Mouse (Mus musculus) CH12.LX (cell line): Measurements from ENCODE around the gene Ctsw. TPM values are rescaled to one million over a fixed set of nuclear protein-coding genes. Genes with fewer than 3 reads are reported as not detected.

Experiments used
- DNase-seq: peaks from one replicate; pipeline ENCODE4 v3.0.0-alpha.2; 2013; ENCODE audit errors: extremely low read depth
- H3K27ac ChIP-seq: 2 replicates; pipeline ENCODE4 v1.5.1; 2012; ENCODE audit warnings: low read depth, mild to moderate bottlenecking, control low read depth, moderate library complexity; ENCODE audit not compliant: insufficient read depth
- H3K27me3 ChIP-seq: replicated peaks from 2 replicates; pipeline ENCODE3; 2012; ENCODE audit warnings: inconsistent platforms
- H3K36me3 ChIP-seq, 2 experiments: replicated peaks in 1 of 2; 2 replicates each; pipeline versions ENCODE3 to v1.6.1; 2012; ENCODE audit warnings: inconsistent platforms in 1 of 2, low read length in 1 of 2, mild to moderate bottlenecking in 1 of 2, mixed read lengths in 1 of 2, moderate library complexity in 1 of 2; ENCODE audit not compliant: control insufficient read depth in 1 of 2, insufficient read depth in 1 of 2
- H3K4me1 ChIP-seq, 2 experiments: 2 replicates each; pipeline ENCODE4 v1.6.1; 2012; ENCODE audit warnings: inconsistent platforms in 1 of 2, moderate library complexity in 1 of 2; ENCODE audit not compliant: insufficient read depth in 2 of 2, control insufficient read depth in 1 of 2
- H3K4me2 ChIP-seq: 2 replicates; pipeline ENCODE4 v1.6.1; 2012; ENCODE audit warnings: low read depth, mild to moderate bottlenecking, control low read depth; ENCODE audit not compliant: poor library complexity, insufficient read depth, severe bottlenecking
- H3K4me3 ChIP-seq, 3 experiments: fragments of 150-350 bp in 1 of 3; sonication (generic) in 1 of 3; replicated peaks in 1 of 3; 2 replicates each; pipeline versions ENCODE3 to v1.5.1; 2011 to 2012; ENCODE audit warnings: low read depth in 2 of 3, low read length in 2 of 3, mild to moderate bottlenecking in 2 of 3, moderate library complexity in 2 of 3, control low read depth in 1 of 3, improper control_type of control experiment in 1 of 3, inconsistent platforms in 1 of 3, mixed read lengths in 1 of 3; ENCODE audit not compliant: poor library complexity in 1 of 3
- H3K79me2 ChIP-seq: replicated peaks from 2 replicates; pipeline ENCODE4 v1.6.1; 2012; ENCODE audit warnings: mild to moderate bottlenecking, moderate library complexity; ENCODE audit not compliant: control insufficient read depth, poor library complexity, insufficient read depth, severe bottlenecking; ENCODE audit errors: extremely low read depth
- H3K9ac ChIP-seq: 2 replicates; pipeline ENCODE4 v1.6.1; 2012; ENCODE audit warnings: low read depth, mild to moderate bottlenecking, control low read depth, moderate library complexity; ENCODE audit not compliant: insufficient read depth
- H3K9me3 ChIP-seq: replicated peaks from 2 replicates; pipeline ENCODE3; 2012; ENCODE audit warnings: low read length, inconsistent platforms, mixed read lengths
- BHLHE40 ChIP-seq: IDR thresholded peaks from 2 replicates; pipeline ENCODE4 v1.6.1; 2011; ENCODE audit warnings: mild to moderate bottlenecking, low read depth, low read length, improper control_type of control experiment
- CHD1 ChIP-seq: IDR thresholded peaks from 2 replicates; pipeline ENCODE4 v1.6.1; 2012; ENCODE audit warnings: low read depth, low read length, improper control_type of control experiment, inconsistent platforms
- CHD2 ChIP-seq: IDR thresholded peaks from 2 replicates; pipeline ENCODE4 v1.6.1; 2011; ENCODE audit warnings: low read length, improper control_type of control experiment
- EP300 ChIP-seq: IDR thresholded peaks from 2 replicates; pipeline ENCODE4 v1.6.1; 2011; ENCODE audit warnings: low read length, improper control_type of control experiment
- ETS1 ChIP-seq: conservative IDR thresholded peaks from 2 replicates; pipeline ENCODE4 v1.6.1; 2012; ENCODE audit warnings: low read depth, mild to moderate bottlenecking, inconsistent platforms, low read length, improper control_type of control experiment, moderate library complexity
- GABPA ChIP-seq: IDR thresholded peaks from 2 replicates; pipeline ENCODE4 v1.6.1; 2012; ENCODE audit warnings: low read depth, low read length, improper control_type of control experiment, inconsistent platforms; ENCODE audit not compliant: insufficient replicate concordance
- JUND ChIP-seq: conservative IDR thresholded peaks from 2 replicates; pipeline ENCODE4 v1.6.1; 2011; ENCODE audit warnings: low read depth, low read length, improper control_type of control experiment
- MAFK ChIP-seq: IDR thresholded peaks from 2 replicates; pipeline ENCODE4 v1.6.1; 2011; ENCODE audit warnings: low read length, improper control_type of control experiment; ENCODE audit not compliant: insufficient replicate concordance
- MAZ ChIP-seq: IDR thresholded peaks from 2 replicates; pipeline ENCODE4 v1.6.1; 2012; ENCODE audit warnings: low read depth, mild to moderate bottlenecking, inconsistent platforms, low read length, improper control_type of control experiment, moderate library complexity
- MEF2A ChIP-seq: IDR thresholded peaks from 2 replicates; pipeline ENCODE4 v1.6.1; 2014; ENCODE audit warnings: low read depth, mild to moderate bottlenecking, inconsistent platforms, low read length, improper control_type of control experiment, borderline replicate concordance
- MXI1 ChIP-seq: IDR thresholded peaks from 2 replicates; pipeline ENCODE4 v1.6.1; 2011; ENCODE audit warnings: mild to moderate bottlenecking, low read depth, low read length, improper control_type of control experiment
- PAX5 ChIP-seq: IDR thresholded peaks from 2 replicates; pipeline ENCODE4 v1.6.1; 2012; ENCODE audit warnings: low read length, inconsistent platforms, mixed read lengths
- POLR2A ChIP-seq: IDR thresholded peaks from 2 replicates; pipeline ENCODE4 v1.6.1; 2011; ENCODE audit warnings: low read depth, mild to moderate bottlenecking, improper control_type of control experiment, low read length
- POLR2AphosphoS2 ChIP-seq: IDR thresholded peaks from 2 replicates; pipeline ENCODE4 v1.6.1; 2011; ENCODE audit warnings: low read depth, low read length, improper control_type of control experiment
- RAD21 ChIP-seq: IDR thresholded peaks from 2 replicates; pipeline ENCODE4 v1.6.1; 2011; ENCODE audit warnings: low read depth, mild to moderate bottlenecking, low read length, improper control_type of control experiment, moderate library complexity
- SMC3 ChIP-seq: IDR thresholded peaks from 2 replicates; pipeline ENCODE4 v1.6.1; 2011; ENCODE audit warnings: low read depth, low read length, improper control_type of control experiment
- TBP ChIP-seq: conservative IDR thresholded peaks from 2 replicates; pipeline ENCODE4 v1.6.1; 2011; ENCODE audit warnings: low read depth, low read length, improper control_type of control experiment
- TCF12 ChIP-seq: IDR thresholded peaks from 2 replicates; pipeline ENCODE4 v1.6.1; 2014; ENCODE audit warnings: low read depth, mild to moderate bottlenecking, inconsistent platforms, low read length, improper control_type of control experiment
- UBTF ChIP-seq: IDR thresholded peaks from 2 replicates; pipeline ENCODE4 v1.6.1; 2012; ENCODE audit warnings: low read depth, mild to moderate bottlenecking, inconsistent platforms, low read length, improper control_type of control experiment, moderate library complexity
- ZC3H11A ChIP-seq: IDR thresholded peaks from 2 replicates; pipeline ENCODE4 v1.6.1; 2012; ENCODE audit warnings: low read depth, mild to moderate bottlenecking, inconsistent platforms, low read length, improper control_type of control experiment
- ZKSCAN1 ChIP-seq: IDR thresholded peaks from 2 replicates; pipeline ENCODE4 v1.6.1; 2012; ENCODE audit warnings: low read depth, inconsistent platforms, low read length, improper control_type of control experiment, borderline replicate concordance
- dilution Hi-C: fragments of 300-500 bp; cut with MboI; formaldehyde crosslinking; loops from 2 replicates; pipeline ENCODE4 v1.14.3; 2020; ENCODE audit warnings: low sequenced_read_pairs; ENCODE audit not compliant: extremely low pct_unique_long_range_greater_than_20kb, extremely low pct_ligation_motif_present
- in situ Hi-C: fragments of 300-500 bp; cut with MboI; formaldehyde crosslinking; loops from 3 replicates; pipeline ENCODE4 v1.14.3; 2019; ENCODE audit warnings: low sequenced_read_pairs, low pct_ligation_motif_present, low pct_unique_long_range_greater_than_20kb, mixed read lengths
- polyA plus RNA-seq: library from polyadenylated mRNA; unstranded; fragments of >175 nt; gene quantifications from 2 replicates; pipeline ENCODE4 v1.2.1, GENCODE M21; 2012; ENCODE audit warnings: low read depth; ENCODE audit not compliant: insufficient read length
- total RNA-seq, 2 experiments: library from RNA; depleted of rRNA; stranded (reverse); fragments of 300-350 nt in 1 of 2; fragments of >200 nt in 1 of 2; gene quantifications; 2 replicates each; pipeline ENCODE4 v1.2.3; 2012 to 2014

The Ctsw gene
- total and polyA plus RNA-seq, 3 experiments, result 0.23 to 1.1 (median 0.38) TPM

GRCm38 (mm10) chr19:5421784-5422183, 46.5 kb downstream of the Ctsw start:
- DNase-seq, result no peak
- Histone ChIP-seq H3K4me1 (peaks cover 16 to 27% of the 10 kb centered on the region in 2 experiments), H3K36me3 (peaks cover 30 to 68% of the 10 kb centered on the region in 2 experiments), H3K9me3 (no peaks in the 10 kb centered on the region), H3K4me3 (no peak overlapping the region), H3K79me2 (no peaks in the 10 kb centered on the region; the same call in 1 of the 2 replicates), H3K9ac (no peak overlapping the region), H3K27ac (no peak overlapping the region), H3K4me2 (no peak overlapping the region), H3K27me3 (no peaks in the 10 kb centered on the region)
- dilution Hi-C loops, result no loop called here
- in situ Hi-C loops, result no loop called here
- TF ChIP-seq GABPA (no peak), MAFK (no peak), POLR2AphosphoS2 (no peak), PAX5 (no peak), UBTF (no peak), BHLHE40 (no peak), ZC3H11A (no peak), CHD2 (no peak), MAZ (no peak), POLR2A (no peak), CHD1 (no peak), TBP (no peak), TCF12 (no peak), JUND (no peak)

GRCm38 (mm10) chr19:5420579-5420978, 47.7 kb downstream of the Ctsw start:
- dilution Hi-C loops, result no loop called here
- Histone ChIP-seq H3K4me1 (peaks cover 6 to 15% of the 10 kb centered on the region in 2 experiments), H3K9ac (no peak overlapping the region), H3K4me3 (no peak overlapping the region), H3K36me3 (peaks cover 21 to 59% of the 10 kb centered on the region in 2 experiments), H3K4me2 (no peak overlapping the region), H3K79me2 (no peaks in the 10 kb centered on the region), H3K27me3 (no peaks in the 10 kb centered on the region), H3K27ac (no peak overlapping the region), H3K9me3 (no peaks in the 10 kb centered on the region)
- TF ChIP-seq CHD1 (no peak), SMC3 (no peak), ETS1 (no peak), MEF2A (no peak), ZKSCAN1 (no peak), MAFK (no peak), MXI1 (no peak), EP300 (no peak), CHD2 (no peak), BHLHE40 (no peak), RAD21 (no peak)
- in situ Hi-C loops, result no loop called here
- DNase-seq, result no peak
